Mouse (Mus musculus): ENCODE results near the gene Crtc3. TPM values are rescaled to one million over a fixed set of nuclear protein-coding genes. Genes with fewer than 3 reads are reported as not detected.

Gene Crtc3
- total and polyA plus RNA-seq, 3 experiments, result 13.6 to 71.9 (median 34.4) TPM

GRCm38 (mm10) chr7:80629369-80629768 is 59.3 kb downstream of the Crtc3 start:
- peak overlapping the region; percentile 64; the same call in 1 of the 2 replicates for H3K4me3 ChIP-seq (ENCODE audit: low read depth, low read length)
- ATAC-seq (ENCODE audit: extremely low read depth, insufficient number of reproducible peaks, low FRiP score, poor library complexity, severe bottlenecking), result no peak

GRCm38 (mm10) chr7:80628708-80629183 is 59.9 kb downstream of the Crtc3 start:
- peak; percentile 70 for DNase-seq (ENCODE audit: low spot score)

More at GRCm38 (mm10) chr7:80629369-80629768, 59.3 kb downstream of the Crtc3 start:
- TF ChIP-seq CTCF (IDR thresholded peaks at IDR 0.05; ENCODE audit: low read depth, low read length), result no peak
- peaks cover 54% of the 10 kb centered on the region for H3K4me1 ChIP-seq (ENCODE audit: insufficient read depth, low read depth, low read length)
- H3K27me3 ChIP-seq (ENCODE audit: insufficient read depth, low read length), result no peaks in the 10 kb centered on the region
- DNase-seq (ENCODE audit: low spot score), result peak; percentile 36
- no peaks in the 10 kb centered on the region for H3K9me3 ChIP-seq (replicated peaks)
- peaks cover 52% of the 10 kb centered on the region for H3K36me3 ChIP-seq (replicated peaks)

GRCm38 (mm10) chr7:80626943-80627342 is 61.7 kb downstream of the Crtc3 start:
- H3K4me3 ChIP-seq (ENCODE audit: low read depth, low read length), result no peak overlapping the region
- H3K4me1 ChIP-seq (ENCODE audit: insufficient read depth, low read depth, low read length), result peaks cover 43% of the 10 kb centered on the region
- DNase-seq (ENCODE audit: low spot score) (no peak), ATAC-seq (ENCODE audit: extremely low read depth, insufficient number of reproducible peaks, low FRiP score, poor library complexity, severe bottlenecking) (no peak)
- H3K27me3 ChIP-seq (ENCODE audit: insufficient read depth, low read length), result no peaks in the 10 kb centered on the region
- peaks cover 55% of the 10 kb centered on the region for H3K36me3 ChIP-seq (replicated peaks)
- H3K9me3 ChIP-seq (replicated peaks), result no peaks in the 10 kb centered on the region
- TF ChIP-seq GATA1 (IDR thresholded peaks at IDR 0.05; ENCODE audit: borderline replicate concordance, low read length) (no peak), TAL1 (conservative IDR thresholded peaks at IDR 0.05; ENCODE audit: low read depth, low read length) (no peak), GATA2 (IDR thresholded peaks at IDR 0.05; ENCODE audit: borderline replicate concordance, low read depth, low read length) (no peak), POLR2AphosphoS5 (IDR thresholded peaks at IDR 0.05; ENCODE audit: insufficient replicate concordance, low read depth, low read length) (no peak), CTCF (IDR thresholded peaks at IDR 0.05; ENCODE audit: low read depth, low read length) (no peak)

More at GRCm38 (mm10) chr7:80628708-80629183, 59.9 kb downstream of the Crtc3 start:
- H3K9me3 ChIP-seq (replicated peaks), result no peaks in the 10 kb centered on the region
- TF ChIP-seq GATA1 (IDR thresholded peaks at IDR 0.05; ENCODE audit: borderline replicate concordance, low read length), result no peak
- TF ChIP-seq POLR2AphosphoS5 (IDR thresholded peaks at IDR 0.05; ENCODE audit: insufficient replicate concordance, low read depth, low read length), result no peak
- TF ChIP-seq CTCF (IDR thresholded peaks at IDR 0.05; ENCODE audit: low read depth, low read length), result no peak
- no peak for TF ChIP-seq GATA2 (IDR thresholded peaks at IDR 0.05; ENCODE audit: borderline replicate concordance, low read depth, low read length)
- TF ChIP-seq TAL1 (conservative IDR thresholded peaks at IDR 0.05; ENCODE audit: low read depth, low read length), result no peak
- peaks cover 57% of the 10 kb centered on the region for H3K36me3 ChIP-seq (replicated peaks)
- peak; percentile 73 for ATAC-seq (ENCODE audit: extremely low read depth, insufficient number of reproducible peaks, low FRiP score, poor library complexity, severe bottlenecking)
- H3K4me3 ChIP-seq (ENCODE audit: low read depth, low read length), result peak overlapping the region; percentile 64; the same call in 1 of the 2 replicates
- H3K4me1 ChIP-seq (ENCODE audit: insufficient read depth, low read depth, low read length), result peaks cover 51% of the 10 kb centered on the region
- H3K27me3 ChIP-seq (ENCODE audit: insufficient read depth, low read length), result no peaks in the 10 kb centered on the region

GRCm38 (mm10) chr7:80625841-80626240 is 62.8 kb downstream of the Crtc3 start:
- Histone ChIP-seq H3K27me3 (ENCODE audit: insufficient read depth, low read length) (no peaks in the 10 kb centered on the region), H3K9me3 (replicated peaks) (no peaks in the 10 kb centered on the region), H3K4me1 (ENCODE audit: insufficient read depth, low read depth, low read length) (peaks cover 34% of the 10 kb centered on the region), H3K4me3 (ENCODE audit: low read depth, low read length) (no peak overlapping the region), H3K36me3 (replicated peaks) (peaks cover 56% of the 10 kb centered on the region)
- no peak for ATAC-seq (ENCODE audit: extremely low read depth, insufficient number of reproducible peaks, low FRiP score, poor library complexity, severe bottlenecking)
- no peak for TF ChIP-seq GATA1 (IDR thresholded peaks at IDR 0.05; ENCODE audit: borderline replicate concordance, low read length)
- DNase-seq (ENCODE audit: low spot score), result no peak

GRCm38 (mm10) chr7:80623276-80623675 is 65.4 kb downstream of the Crtc3 start:
- no peaks in the 10 kb centered on the region for H3K27me3 ChIP-seq (ENCODE audit: insufficient read depth, low read length)
- H3K4me1 ChIP-seq (ENCODE audit: insufficient read depth, low read depth, low read length), result peaks cover 12% of the 10 kb centered on the region
- H3K4me3 ChIP-seq (ENCODE audit: low read depth, low read length), result no peak overlapping the region
- H3K9me3 ChIP-seq (replicated peaks), result no peaks in the 10 kb centered on the region
- DNase-seq (ENCODE audit: low spot score) (no peak), ATAC-seq (ENCODE audit: extremely low read depth, insufficient number of reproducible peaks, low FRiP score, poor library complexity, severe bottlenecking) (no peak)
- no peak for TF ChIP-seq CTCF (IDR thresholded peaks at IDR 0.05; ENCODE audit: low read depth, low read length)
- TF ChIP-seq POLR2AphosphoS5 (IDR thresholded peaks at IDR 0.05; ENCODE audit: insufficient replicate concordance, low read depth, low read length), result no peak
- TF ChIP-seq GATA2 (IDR thresholded peaks at IDR 0.05; ENCODE audit: borderline replicate concordance, low read depth, low read length), result no peak
- no peak for TF ChIP-seq TAL1 (conservative IDR thresholded peaks at IDR 0.05; ENCODE audit: low read depth, low read length)
- no peak for TF ChIP-seq GATA1 (IDR thresholded peaks at IDR 0.05; ENCODE audit: borderline replicate concordance, low read length)
- peaks cover 69% of the 10 kb centered on the region for H3K36me3 ChIP-seq (replicated peaks)

GRCm38 (mm10) chr7:80616096-80616495 is 72.6 kb downstream of the Crtc3 start:
- Histone ChIP-seq H3K4me1 (ENCODE audit: insufficient read depth, low read depth, low read length) (peaks cover 2% of the 10 kb centered on the region), H3K9me3 (replicated peaks) (no peaks in the 10 kb centered on the region), H3K4me3 (ENCODE audit: low read depth, low read length) (no peak overlapping the region), H3K36me3 (replicated peaks) (peaks cover 77% of the 10 kb centered on the region), H3K27me3 (ENCODE audit: insufficient read depth, low read length) (no peaks in the 10 kb centered on the region)
- DNase-seq (ENCODE audit: low spot score), result no peak
- no peak for ATAC-seq (ENCODE audit: extremely low read depth, insufficient number of reproducible peaks, low FRiP score, poor library complexity, severe bottlenecking)
- TF ChIP-seq CTCF (IDR thresholded peaks at IDR 0.05; ENCODE audit: low read depth, low read length), result no peak
- no peak for TF ChIP-seq POLR2AphosphoS5 (IDR thresholded peaks at IDR 0.05; ENCODE audit: insufficient replicate concordance, low read depth, low read length)
- TF ChIP-seq TAL1 (conservative IDR thresholded peaks at IDR 0.05; ENCODE audit: low read depth, low read length), result no peak
- TF ChIP-seq GATA1 (IDR thresholded peaks at IDR 0.05; ENCODE audit: borderline replicate concordance, low read length), result no peak
- no peak for TF ChIP-seq GATA2 (IDR thresholded peaks at IDR 0.05; ENCODE audit: borderline replicate concordance, low read depth, low read length)

GRCm38 (mm10) chr7:80614042-80614441 is 74.6 kb downstream of the Crtc3 start:
- H3K4me3 ChIP-seq (ENCODE audit: low read depth, low read length), result no peak overlapping the region
- H3K4me1 ChIP-seq (ENCODE audit: insufficient read depth, low read depth, low read length), result peaks cover 2% of the 10 kb centered on the region; the same call in 1 of the 2 replicates
- H3K27me3 ChIP-seq (ENCODE audit: insufficient read depth, low read length), result no peaks in the 10 kb centered on the region
- no peak for ATAC-seq (ENCODE audit: extremely low read depth, insufficient number of reproducible peaks, low FRiP score, poor library complexity, severe bottlenecking)
- H3K9me3 ChIP-seq (replicated peaks), result no peaks in the 10 kb centered on the region
- DNase-seq (ENCODE audit: low spot score), result no peak
- no peak for TF ChIP-seq TAL1 (conservative IDR thresholded peaks at IDR 0.05; ENCODE audit: low read depth, low read length)
- TF ChIP-seq POLR2AphosphoS5 (IDR thresholded peaks at IDR 0.05; ENCODE audit: insufficient replicate concordance, low read depth, low read length), result no peak
- no peak for TF ChIP-seq CTCF (IDR thresholded peaks at IDR 0.05; ENCODE audit: low read depth, low read length)
- TF ChIP-seq GATA2 (IDR thresholded peaks at IDR 0.05; ENCODE audit: borderline replicate concordance, low read depth, low read length), result no peak
- no peak for TF ChIP-seq GATA1 (IDR thresholded peaks at IDR 0.05; ENCODE audit: borderline replicate concordance, low read length)
- H3K36me3 ChIP-seq (replicated peaks), result peaks cover 86% of the 10 kb centered on the region

Data from G1E (cell line).